Mouse (Mus musculus) liver, postnatal 0 days (tissue): ENCODE measurements around the gene Smad9. TPM values are rescaled to one million over a fixed set of nuclear protein-coding genes. Genes with fewer than 3 reads are reported as not detected.

ENCODE experiments used
- ATAC-seq: fragments of 200-750 bp; cut with Nextera tagmentation; 2 replicates; pipeline ENCODE4 v1.8.0; 2017; ENCODE audit warnings: mild to moderate bottlenecking, moderate library complexity
- DNase-seq: peaks from one replicate; pipeline ENCODE4 v3.0.0-alpha.2; 2016
- H3K27ac ChIP-seq: fragments of 300-500 bp; sonication (generic); 2 replicates; pipeline ENCODE4 v1.5.1; 2014; ENCODE audit warnings: antibody characterized with exemption, moderate library complexity, mild to moderate bottlenecking, low read depth
- H3K27me3 ChIP-seq: fragments of 300-500 bp; sonication (generic); 2 replicates; pipeline ENCODE4 v1.6.1; 2014; ENCODE audit warnings: low read length, control low read depth, mixed read lengths; ENCODE audit not compliant: insufficient read depth
- H3K36me3 ChIP-seq: fragments of 300-500 bp; sonication (generic); replicated peaks from 2 replicates; pipeline ENCODE4 v1.6.1; 2014; ENCODE audit warnings: mild to moderate bottlenecking, control low read depth, low read length, moderate library complexity, mixed read lengths; ENCODE audit not compliant: insufficient read depth
- H3K4me1 ChIP-seq: fragments of 300-500 bp; sonication (generic); 2 replicates; pipeline ENCODE4 v1.6.1; 2014; ENCODE audit warnings: antibody characterized with exemption, mild to moderate bottlenecking, control low read depth; ENCODE audit not compliant: insufficient read depth
- H3K4me2 ChIP-seq: fragments of 300-500 bp; sonication (generic); 2 replicates; pipeline ENCODE4 v1.6.1; 2014; ENCODE audit warnings: low read depth, mild to moderate bottlenecking, low read length, moderate library complexity, mixed read lengths
- H3K4me3 ChIP-seq: fragments of 300-500 bp; sonication (generic); 2 replicates; pipeline ENCODE4 v1.5.1; 2014; ENCODE audit warnings: low read depth, low read length
- H3K9ac ChIP-seq: fragments of 300-500 bp; sonication (generic); replicated peaks from 2 replicates; pipeline ENCODE4 v1.6.1; 2014; ENCODE audit warnings: mild to moderate bottlenecking, moderate library complexity
- H3K9me3 ChIP-seq: fragments of 300-500 bp; sonication (generic); 2 replicates; pipeline ENCODE4 v1.6.1; 2016; ENCODE audit warnings: mild to moderate bottlenecking, control low read depth, low read length, mixed read lengths
- CTCF ChIP-seq: sonication (generic); IDR thresholded peaks from 2 replicates; pipeline ENCODE4 v1.5.1; 2016; ENCODE audit warnings: antibody characterized with exemption, low read depth
- EP300 ChIP-seq: IDR thresholded peaks from 2 replicates; pipeline ENCODE4 v1.6.1; 2016; ENCODE audit warnings: antibody characterized with exemption, low read depth, mild to moderate bottlenecking
- WGBS: fragments of 180-500 bp; shearing (Covaris S2); extraction: QIAGEN DNeasy Blood & Tissue Kit; methylation state at CpG from one replicate; pipeline ENCODE4 v1.1.7; 2014; ENCODE audit not compliant: insufficient replicate concordance; 5-methylcytosine and 5-hydroxymethylcytosine counted together
- polyA plus RNA-seq: library from polyadenylated mRNA; unstranded; fragments of >200 nt; fragmentation: Nextera tagmentation; extraction: Ambion mirVana; gene quantifications from 2 replicates; pipeline ENCODE4 v1.2.1, GENCODE M21; 2015

The Smad9 gene
- polyA plus RNA-seq, 1 experiment from 2014 or later = 1.4 TPM

DNA sequence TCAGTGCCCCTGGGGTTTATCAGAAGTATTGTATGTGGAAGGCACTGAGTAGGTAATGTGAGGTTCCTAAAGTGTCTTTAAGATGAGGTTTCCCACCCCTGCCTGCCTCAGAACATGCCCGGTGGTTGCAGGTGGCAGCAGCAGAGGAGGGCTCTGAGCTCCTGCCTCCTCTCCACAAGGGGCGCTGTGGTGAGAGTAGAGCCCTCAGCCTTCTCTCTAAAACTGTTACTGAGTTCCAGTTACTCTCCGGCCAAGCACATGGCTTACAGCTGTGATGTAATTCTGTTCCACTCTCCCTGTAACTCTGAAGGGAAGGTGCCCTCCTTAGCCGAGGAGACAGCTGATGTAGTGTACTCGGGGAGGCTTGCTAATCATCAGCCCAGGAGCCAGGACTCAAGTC is 9.6 kb upstream of the Smad9 start:
- 72% methylated on average over 5 of the region's 5 CpGs for WGBS
- Histone ChIP-seq H3K4me2 (no peak overlapping the region), H3K36me3 (peaks cover 80% of the 10 kb centered on the region), H3K9ac (no peak overlapping the region), H3K4me3 (no peak overlapping the region), H3K27me3 (no peaks in the 10 kb centered on the region), H3K27ac (no peak overlapping the region), H3K4me1 (no peaks in the 10 kb centered on the region), H3K9me3 (no peaks in the 10 kb centered on the region; the same call in 1 of the 2 replicates)
- DNase-seq = no peak
- ATAC-seq = 0 out of 2 replicates have a peak, but pooled peaks have one; percentile 36
- TF ChIP-seq CTCF (peak; percentile 65), EP300 (no peak)

DNA sequence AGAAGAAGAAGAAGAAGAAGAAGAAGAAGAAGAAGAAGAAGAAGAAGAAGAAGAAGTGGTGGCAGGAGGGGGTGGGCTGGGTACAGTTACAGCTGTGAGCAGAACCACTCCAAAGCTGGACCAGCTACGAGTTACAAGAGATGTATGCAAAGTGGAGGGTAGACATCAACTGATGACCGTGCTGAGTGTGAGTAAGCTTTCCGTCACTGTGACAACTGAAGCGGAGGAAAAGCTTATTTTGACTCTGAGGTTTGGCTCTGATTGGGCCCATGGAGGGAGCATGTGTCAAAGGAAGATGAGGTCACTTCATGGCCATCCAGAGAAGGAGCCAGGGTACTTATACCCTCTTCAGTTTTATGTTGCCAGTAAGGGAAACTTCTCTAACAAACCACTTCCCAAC is 2.0 kb upstream of the Smad9 start:
- ATAC-seq = no peak

DNA sequence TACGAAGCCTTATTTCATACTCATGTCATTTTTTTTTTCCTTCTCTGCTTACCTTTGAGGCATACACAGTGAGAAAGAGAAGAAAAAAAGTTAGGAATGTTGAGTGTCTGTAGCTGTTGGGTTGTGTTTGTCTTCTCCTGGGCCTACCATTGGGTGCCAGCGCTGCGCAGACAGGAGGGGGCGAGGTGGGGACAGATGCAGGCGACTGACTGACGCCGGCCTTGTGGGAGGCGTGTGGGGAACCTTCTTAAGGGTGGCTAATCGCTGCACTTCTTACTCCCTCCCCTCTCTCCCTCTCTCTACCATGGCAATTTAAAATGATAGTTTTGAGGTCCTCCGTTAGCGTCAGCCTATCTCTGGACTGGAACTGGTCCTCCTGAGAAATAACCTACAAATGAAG is 676 bp downstream of the Smad9 start:
- ATAC-seq (peak; percentile 46; the same call in 1 of the 2 replicates), DNase-seq (peak; percentile 41)
- Histone ChIP-seq H3K4me3 (peak overlapping the region; percentile 63), H3K9me3 (peaks cover 3% of the 10 kb centered on the region; the same call in 1 of the 2 replicates), H3K4me1 (peaks cover 5% of the 10 kb centered on the region; the same call in 1 of the 2 replicates), H3K4me2 (peak overlapping the region; percentile 82), H3K9ac (peak overlapping the region; percentile 71), H3K36me3 (no peaks in the 10 kb centered on the region), H3K27me3 (peaks cover 15% of the 10 kb centered on the region), H3K27ac (peak overlapping the region; percentile 75)
- WGBS = 6% methylated on average over 11 of the region's 11 CpGs
- TF ChIP-seq EP300 (no peak), CTCF (0 out of 2 replicates have a peak, but pooled peaks have one; percentile 11)

More for the DNA sequence above, 2.0 kb upstream of the Smad9 start:
- DNase-seq = no peak
- H3K9me3 ChIP-seq = peaks cover 3% of the 10 kb centered on the region; the same call in 1 of the 2 replicates
- peaks cover 19% of the 10 kb centered on the region for H3K36me3 ChIP-seq
- H3K4me2 ChIP-seq = no peak overlapping the region
- TF ChIP-seq CTCF = no peak
- TF ChIP-seq EP300 = no peak
- H3K9ac ChIP-seq = no peak overlapping the region
- peaks cover 15% of the 10 kb centered on the region for H3K27me3 ChIP-seq
- no peak overlapping the region for H3K4me3 ChIP-seq
- peaks cover 2% of the 10 kb centered on the region; the same call in 1 of the 2 replicates for H3K4me1 ChIP-seq
- H3K27ac ChIP-seq = no peak overlapping the region
- 56% methylated on average over 4 of the region's 4 CpGs for WGBS

DNA sequence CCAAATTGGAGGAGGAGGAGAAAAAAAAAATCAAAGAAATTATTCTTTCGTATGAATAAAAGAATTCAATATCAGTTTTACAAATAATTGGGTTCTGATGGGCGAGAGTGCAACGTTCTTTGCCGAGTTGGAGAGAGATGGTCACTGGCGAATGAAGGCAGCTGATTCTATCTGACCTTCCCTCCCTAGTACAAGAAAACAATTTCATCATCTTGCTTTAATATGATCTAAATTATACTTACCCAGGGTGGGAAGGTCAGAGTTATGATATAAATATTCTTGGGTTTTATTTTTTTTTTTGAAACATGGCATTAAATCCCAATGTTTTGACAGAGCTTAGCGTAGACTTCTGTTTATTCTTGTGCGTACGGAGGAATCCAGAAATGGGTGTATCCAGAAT is 2.1 kb downstream of the Smad9 start:
- H3K36me3 ChIP-seq = no peaks in the 10 kb centered on the region
- TF ChIP-seq EP300 (no peak), CTCF (no peak)
- DNase-seq (no peak), ATAC-seq (no peak)
- no peaks in the 10 kb centered on the region for H3K9me3 ChIP-seq
- 0 out of 2 replicates have a peak overlapping the region, but pooled peaks have one; percentile 23 for H3K27ac ChIP-seq
- peaks cover 5% of the 10 kb centered on the region; the same call in 1 of the 2 replicates for H3K4me1 ChIP-seq
- WGBS = 79% methylated on average over 8 of the region's 8 CpGs
- peaks cover 15% of the 10 kb centered on the region for H3K27me3 ChIP-seq
- H3K4me2 ChIP-seq = peak overlapping the region; percentile 82
- 0 out of 2 replicates have a peak overlapping the region, but pooled peaks have one; percentile 63 for H3K4me3 ChIP-seq
- no peak overlapping the region for H3K9ac ChIP-seq

DNA sequence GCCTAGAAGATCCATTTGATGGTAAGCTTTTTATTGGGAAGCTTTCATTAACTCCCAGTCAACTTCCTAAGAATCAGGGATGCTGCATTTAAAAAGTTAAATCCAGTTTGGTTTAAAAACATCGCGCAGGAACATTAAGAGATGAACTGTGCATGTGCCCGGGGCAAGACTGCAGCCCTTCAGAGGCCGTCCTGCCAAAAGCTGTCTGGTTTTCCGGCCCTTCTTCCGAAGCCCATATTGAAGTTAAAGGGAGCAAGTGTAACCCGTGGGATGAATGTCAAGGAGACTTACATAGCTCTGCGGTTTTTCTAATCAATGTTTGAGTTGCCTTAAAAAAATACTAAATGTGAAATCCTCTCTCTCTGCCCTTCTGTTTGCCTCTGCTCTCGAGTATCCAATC is 3.8 kb downstream of the Smad9 start:
- ATAC-seq = no peak
- H3K4me3 ChIP-seq = no peak overlapping the region
- H3K36me3 ChIP-seq = no peaks in the 10 kb centered on the region

DNA sequence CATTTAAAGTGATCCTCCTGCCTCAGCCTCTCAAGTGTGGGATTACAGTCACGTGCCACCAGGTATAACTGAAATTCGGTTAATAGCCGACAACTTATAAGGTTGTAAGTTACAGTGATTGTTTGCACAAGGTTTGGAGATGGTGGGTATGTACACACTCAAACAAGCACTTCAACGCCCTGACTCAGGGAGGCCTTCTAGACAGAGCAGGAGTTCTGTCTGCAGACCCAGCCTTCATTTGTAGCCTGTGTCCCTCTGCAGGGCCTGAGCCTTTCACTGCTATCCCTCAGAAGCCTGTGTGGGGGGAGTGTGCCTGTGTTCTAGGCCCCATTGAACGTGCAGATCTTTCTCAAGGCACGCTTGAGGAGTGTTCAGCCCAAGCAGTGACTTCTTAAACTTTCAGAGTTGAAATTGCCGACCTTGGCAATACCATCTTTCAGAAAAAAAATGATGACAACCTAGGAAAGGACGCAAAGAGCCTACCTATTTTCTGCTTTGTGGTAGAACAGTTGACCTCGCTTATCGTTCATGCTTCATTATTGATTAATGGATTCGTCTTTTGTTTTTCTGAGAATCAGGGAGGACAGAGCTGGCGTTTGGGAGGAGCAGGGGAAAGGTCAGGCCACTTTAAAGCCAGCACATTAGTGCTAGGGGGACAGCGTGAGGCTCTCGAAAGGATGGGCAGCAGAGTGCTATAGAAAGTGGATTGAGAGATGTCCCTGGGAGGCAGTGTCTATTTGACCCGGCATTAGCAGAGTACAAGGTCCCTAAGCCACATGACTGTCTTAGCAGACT is 5.1 kb downstream of the Smad9 start:
- Histone ChIP-seq H3K4me2 (no peak overlapping the region), H3K27ac (peak overlapping the region; percentile 88), H3K27me3 (peaks cover 8% of the 10 kb centered on the region; the same call in 1 of the 2 replicates), H3K4me3 (no peak overlapping the region), H3K9ac (no peak overlapping the region), H3K4me1 (peaks cover 3% of the 10 kb centered on the region; the same call in 1 of the 2 replicates), H3K36me3 (no peaks in the 10 kb centered on the region), H3K9me3 (no peaks in the 10 kb centered on the region)
- DNase-seq (no peak), ATAC-seq (peak; percentile 84)
- 61% methylated on average over 15 of the region's 15 CpGs for WGBS
- TF ChIP-seq CTCF (no peak), EP300 (peak; percentile 68)

More for the DNA sequence above, 3.8 kb downstream of the Smad9 start:
- TF ChIP-seq CTCF (no peak), EP300 (no peak)
- DNase-seq = no peak
- H3K9me3 ChIP-seq = no peaks in the 10 kb centered on the region
- H3K9ac ChIP-seq = no peak overlapping the region
- peaks cover 14% of the 10 kb centered on the region for H3K27me3 ChIP-seq
- 75% methylated on average over 9 of the region's 9 CpGs for WGBS
- no peak overlapping the region for H3K4me2 ChIP-seq
- no peak overlapping the region for H3K27ac ChIP-seq
- peaks cover 5% of the 10 kb centered on the region; the same call in 1 of the 2 replicates for H3K4me1 ChIP-seq
